Mouse (Mus musculus) stomach, adult 2 months (tissue): Measurements from ENCODE around the gene Morf4l2. TPM values are rescaled to one million over a fixed set of nuclear protein-coding genes. Genes with fewer than 3 reads are reported as not detected.

Source experiments
- polyA plus RNA-seq: library from polyadenylated mRNA; depleted of rRNA; stranded (reverse); fragments of >200 nt; gene quantifications from 2 replicates; pipeline ENCODE4 v1.2.3, GENCODE M21; 2012; rRNA removed

The Morf4l2 gene
- polyA plus RNA-seq = 4.5 and 7.0 TPM in 2 replicates

DNA sequence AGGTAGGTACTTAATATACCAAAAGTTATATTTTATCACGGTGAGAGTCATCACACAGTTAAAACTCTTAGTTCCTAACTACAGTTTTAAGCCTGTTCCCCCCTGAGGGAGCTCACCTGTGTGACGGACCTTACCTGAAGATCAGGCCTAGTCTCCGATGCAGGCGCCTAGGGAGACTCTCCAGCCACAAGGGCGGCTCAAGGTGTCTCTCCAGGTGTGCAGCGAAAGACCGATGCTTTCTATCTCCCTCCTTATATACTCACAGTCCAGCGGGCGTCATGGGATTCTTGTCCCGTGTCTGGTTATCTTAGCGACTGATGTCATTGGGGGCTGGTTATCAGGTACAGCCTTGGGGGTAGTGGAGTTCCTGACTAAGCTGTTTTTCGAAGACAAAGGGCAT, at the start of gene Morf4l2:
Morf4l2 (minus strand) TSS at position 232 of the 400 bp plus-strand sequence.

DNA sequence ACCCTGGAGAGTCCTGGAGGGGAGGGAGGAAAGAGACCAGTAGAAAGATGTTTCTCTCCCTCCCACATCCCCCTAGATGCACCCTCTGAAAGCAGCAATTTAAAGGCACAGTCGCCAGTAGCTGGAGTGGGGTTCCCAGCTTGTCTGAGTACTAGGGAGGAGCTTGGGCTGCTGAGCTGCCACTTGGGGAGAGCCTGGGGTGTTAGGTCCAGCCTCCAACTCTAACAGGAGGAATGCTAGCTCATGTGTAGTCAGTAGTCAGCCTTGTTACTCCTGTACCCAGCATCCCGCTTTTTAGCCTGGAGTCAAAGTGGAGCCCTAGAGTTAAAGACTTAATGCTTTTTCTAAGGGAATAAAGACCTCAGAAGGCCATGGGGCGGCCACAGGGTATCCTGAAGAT, 36.6 kb upstream of the Morf4l2 start, which contains the start of gene Glra4:
Glra4 (minus strand) TSS at position 101 of the 400 bp plus-strand sequence.

DNA sequence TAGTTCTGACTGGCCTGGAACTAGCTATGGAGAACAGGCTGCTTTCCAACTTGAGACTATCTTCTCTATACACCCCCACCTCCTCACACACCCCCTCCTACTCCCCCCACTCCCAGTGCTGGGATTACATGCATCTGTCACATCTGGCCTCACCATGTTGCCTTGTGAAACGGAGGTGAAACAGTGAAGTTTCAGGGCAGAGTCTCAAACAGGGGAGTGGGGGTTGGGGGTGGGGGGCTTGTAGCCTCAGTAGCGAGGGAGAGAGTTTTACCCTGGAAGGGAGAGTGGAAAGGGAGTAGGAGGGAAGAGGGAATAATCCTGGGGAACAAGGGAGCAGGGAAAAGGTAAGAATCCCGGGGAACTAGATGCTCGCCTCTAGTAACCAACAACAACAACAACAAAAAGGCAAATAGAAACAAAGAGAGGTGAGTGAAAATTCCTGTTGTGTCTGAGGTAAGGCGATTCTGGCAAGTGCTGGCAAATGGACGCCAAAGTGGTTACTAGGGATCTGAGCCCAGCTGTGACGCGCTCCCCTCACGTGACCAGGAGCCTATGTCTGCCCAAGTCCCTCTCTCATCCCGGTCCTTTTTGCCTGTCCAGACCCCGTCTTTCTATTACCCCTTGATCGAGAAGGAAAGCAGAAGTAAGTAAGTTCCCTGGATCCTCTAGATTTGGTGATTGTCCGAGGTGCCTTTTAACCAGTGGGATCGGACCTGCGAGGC, 35.9 kb downstream of the Morf4l2 start, which contains the start of gene Tceal1:
Tceal1 (plus strand) TSS at position 537 of the 722 bp plus-strand sequence.

Other genes starting within 250 kb of the Morf4l2 start
- gene Kir3dl1, start 225.7 kb downstream of the Morf4l2 start, polyA plus RNA-seq = not detected in 2 replicates
- gene Kir3dl2, start 199.6 kb downstream of the Morf4l2 start, polyA plus RNA-seq = not detected in 2 replicates
- 1.9 and 2.0 TPM in 2 replicates for gene Tceal3, start 152.8 kb downstream of the Morf4l2 start, polyA plus RNA-seq
- 0.16 and 0.38 TPM in 2 replicates for gene Tceal1, start 35.7 kb downstream of the Morf4l2 start, polyA plus RNA-seq
- not detected in 2 replicates for gene Glra4, start 36.5 kb upstream of the Morf4l2 start, polyA plus RNA-seq
- 2.2 and 2.8 TPM in 2 replicates for gene Plp1, start 79.0 kb upstream of the Morf4l2 start, polyA plus RNA-seq
- not detected in 2 replicates for gene Rab9b, start 125.1 kb upstream of the Morf4l2 start, polyA plus RNA-seq
- gene H2bfm, start 183.6 kb upstream of the Morf4l2 start, polyA plus RNA-seq = not detected in 2 replicates
- not detected in 2 replicates for gene Tmsb15b2, start 231.8 kb upstream of the Morf4l2 start, polyA plus RNA-seq
- gene Tmsb15l, start 233.2 kb upstream of the Morf4l2 start, polyA plus RNA-seq = 0.15 TPM in 1 of 2 replicates, not detected in the other
- gene Tmsb15b1, start 233.2 kb upstream of the Morf4l2 start, polyA plus RNA-seq = not detected in 2 replicates
- gene Zcchc18, start 249.5 kb upstream of the Morf4l2 start, polyA plus RNA-seq = 0.16 and 0.40 TPM in 2 replicates